Mouse (Mus musculus): ENCODE measurements at regions not wholly inside any gene's neighbourhood (a gene's known extent, or its start where the extent isn't known, plus 50 kb on each side); places are given as distances from the start of the nearest gene placed in this dataset.
A peak's percentile ranks its signal among the peaks of the same experiment; 100 is the strongest.

DNA sequence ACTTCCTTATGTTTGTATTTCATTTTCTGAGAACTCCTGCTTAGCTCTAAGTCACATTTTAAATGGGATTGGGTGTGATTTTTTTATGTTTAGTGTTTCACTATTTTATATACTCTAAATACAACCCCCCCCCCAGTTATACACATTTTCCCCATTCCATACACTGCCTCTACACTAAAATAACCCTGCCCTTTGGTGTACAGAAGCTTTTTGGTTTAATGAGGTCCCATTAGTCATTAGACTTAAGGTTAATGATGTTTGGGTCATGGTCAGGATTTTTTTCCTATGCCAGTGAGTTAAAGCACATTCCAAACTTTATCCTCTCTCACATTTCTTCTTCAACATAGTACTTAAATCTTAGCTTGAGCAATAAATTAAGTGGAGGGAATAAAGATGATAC lies 149.2 kb downstream of the Tinag start:
- Histone ChIP-seq H3K4me3 (no peak overlapping the region), H3K9ac (ENCODE audit: low read depth, low read length) (no peak overlapping the region), H3K27me3 (ENCODE audit: control insufficient read depth, insufficient read depth, low read length) (no peaks in the 10 kb centered on the region), H3K27ac (no peak overlapping the region), H3K4me1 (ENCODE audit: control insufficient read depth, insufficient read depth, low read length) (no peaks in the 10 kb centered on the region), H3K36me3 (ENCODE audit: control insufficient read depth, insufficient read depth, low read length) (no peaks in the 10 kb centered on the region), H3K79me2 (replicated peaks; ENCODE audit: control insufficient read depth, insufficient read depth, low read length) (no peaks in the 10 kb centered on the region)
- intact Hi-C loops (cut with DNase I), result no loop called here
- TF ChIP-seq POLR2A (IDR thresholded peaks at IDR 0.05; ENCODE audit: insufficient read depth, low read depth, low read length), result no peak
- no peak for TF ChIP-seq CTCF (IDR thresholded peaks at IDR 0.05)
- no peak for TF ChIP-seq EP300 (IDR thresholded peaks at IDR 0.05; ENCODE audit: insufficient read depth, low read depth, low read length)
- DNase-seq, result no peak

DNA sequence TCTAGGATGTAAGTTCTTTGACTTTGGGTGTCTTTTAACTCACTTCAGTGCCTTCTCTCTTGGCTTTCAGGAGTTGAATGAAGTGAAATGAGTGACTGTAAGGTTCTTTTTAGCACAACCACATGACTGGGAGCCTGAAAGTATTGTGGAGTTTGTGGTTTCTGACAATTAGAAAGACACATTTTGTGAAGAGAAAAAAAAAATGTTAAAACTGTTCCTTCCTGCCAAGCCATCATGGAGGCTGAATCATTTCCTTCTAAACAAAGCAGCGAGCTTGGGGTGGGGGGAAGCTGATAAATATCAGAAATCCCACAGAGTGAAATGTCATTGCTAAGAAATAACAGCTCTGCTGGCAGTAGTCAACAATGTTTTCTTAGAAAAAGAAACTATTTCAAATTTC lies 163.8 kb downstream of the Tinag start:
- Histone ChIP-seq H3K9ac (ENCODE audit: low read depth, low read length) (no peak overlapping the region), H3K4me3 (no peak overlapping the region), H3K36me3 (ENCODE audit: control insufficient read depth, insufficient read depth, low read length) (no peaks in the 10 kb centered on the region), H3K4me1 (ENCODE audit: control insufficient read depth, insufficient read depth, low read length) (no peaks in the 10 kb centered on the region), H3K27ac (no peak overlapping the region), H3K79me2 (replicated peaks; ENCODE audit: control insufficient read depth, insufficient read depth, low read length) (no peaks in the 10 kb centered on the region), H3K27me3 (ENCODE audit: control insufficient read depth, insufficient read depth, low read length) (no peaks in the 10 kb centered on the region)
- intact Hi-C loops (cut with DNase I), result no loop called here
- no peak for DNase-seq
- TF ChIP-seq POLR2A (IDR thresholded peaks at IDR 0.05; ENCODE audit: insufficient read depth, low read depth, low read length) (no peak), CTCF (IDR thresholded peaks at IDR 0.05) (no peak), EP300 (IDR thresholded peaks at IDR 0.05; ENCODE audit: insufficient read depth, low read depth, low read length) (no peak)
- WGBS, result 7% methylated on average over 1 of the region's 1 CpGs

DNA sequence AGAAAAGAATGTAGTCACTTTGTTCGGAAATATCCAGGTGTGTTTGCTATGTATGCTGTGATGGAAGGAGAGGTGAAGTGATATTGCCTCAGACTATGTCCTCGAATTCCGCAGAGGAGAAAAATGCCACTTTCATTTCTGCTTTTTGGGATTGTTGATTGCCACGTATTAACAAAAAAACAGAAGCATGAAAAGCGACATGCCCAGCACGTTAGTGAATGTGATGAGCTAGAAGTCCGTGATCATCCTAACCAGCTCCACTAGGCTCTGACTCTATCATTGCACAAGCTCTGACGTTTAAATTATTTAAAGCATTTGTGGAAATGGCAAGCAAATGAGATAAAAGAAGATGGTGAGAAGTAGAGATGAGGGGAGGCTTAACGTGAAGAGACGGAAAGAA lies 169.6 kb downstream of the Tinag start:
- 65% methylated on average over 10 of the region's 10 CpGs for WGBS
- Histone ChIP-seq H3K36me3 (ENCODE audit: control insufficient read depth, insufficient read depth, low read length) (no peaks in the 10 kb centered on the region), H3K4me1 (ENCODE audit: control insufficient read depth, insufficient read depth, low read length) (no peaks in the 10 kb centered on the region), H3K27me3 (ENCODE audit: control insufficient read depth, insufficient read depth, low read length) (no peaks in the 10 kb centered on the region), H3K79me2 (replicated peaks; ENCODE audit: control insufficient read depth, insufficient read depth, low read length) (no peaks in the 10 kb centered on the region), H3K27ac (no peak overlapping the region), H3K9ac (ENCODE audit: low read depth, low read length) (no peak overlapping the region), H3K4me3 (no peak overlapping the region)
- no peak for DNase-seq
- TF ChIP-seq CTCF (IDR thresholded peaks at IDR 0.05), result no peak
- TF ChIP-seq EP300 (IDR thresholded peaks at IDR 0.05; ENCODE audit: insufficient read depth, low read depth, low read length), result no peak
- TF ChIP-seq POLR2A (IDR thresholded peaks at IDR 0.05; ENCODE audit: insufficient read depth, low read depth, low read length), result no peak
- intact Hi-C loops (cut with DNase I), result no loop called here

DNA sequence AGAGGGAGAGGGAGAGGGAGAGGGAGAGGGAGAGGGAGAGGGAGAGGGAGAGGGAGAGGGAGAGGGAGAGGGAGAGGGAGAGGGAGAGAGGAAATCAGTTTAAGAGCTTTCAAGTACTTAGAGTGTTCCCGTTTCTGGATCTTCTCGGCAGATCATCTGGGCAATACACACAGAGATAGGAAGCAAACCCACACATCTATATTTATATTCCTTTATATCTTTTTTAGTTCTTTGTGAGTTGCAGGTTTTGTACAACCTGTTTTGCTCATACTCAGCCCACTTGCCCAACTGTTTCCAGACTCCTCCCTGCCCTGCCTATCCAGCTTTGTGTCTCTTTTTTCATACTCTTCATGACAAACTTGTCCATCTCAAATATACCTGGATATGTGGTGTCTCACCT lies 173.2 kb downstream of the Tinag start:
- TF ChIP-seq EP300 (IDR thresholded peaks at IDR 0.05; ENCODE audit: insufficient read depth, low read depth, low read length) (no peak), CTCF (IDR thresholded peaks at IDR 0.05) (no peak), POLR2A (IDR thresholded peaks at IDR 0.05; ENCODE audit: insufficient read depth, low read depth, low read length) (no peak)
- Histone ChIP-seq H3K79me2 (replicated peaks; ENCODE audit: control insufficient read depth, insufficient read depth, low read length) (no peaks in the 10 kb centered on the region), H3K27ac (no peak overlapping the region), H3K27me3 (ENCODE audit: control insufficient read depth, insufficient read depth, low read length) (no peaks in the 10 kb centered on the region), H3K36me3 (ENCODE audit: control insufficient read depth, insufficient read depth, low read length) (no peaks in the 10 kb centered on the region), H3K4me1 (ENCODE audit: control insufficient read depth, insufficient read depth, low read length) (no peaks in the 10 kb centered on the region), H3K4me3 (no peak overlapping the region), H3K9ac (ENCODE audit: low read depth, low read length) (no peak overlapping the region)
- no peak for DNase-seq
- intact Hi-C loops (cut with DNase I), result no loop called here
- 58% methylated on average over 2 of the region's 2 CpGs for WGBS

DNA sequence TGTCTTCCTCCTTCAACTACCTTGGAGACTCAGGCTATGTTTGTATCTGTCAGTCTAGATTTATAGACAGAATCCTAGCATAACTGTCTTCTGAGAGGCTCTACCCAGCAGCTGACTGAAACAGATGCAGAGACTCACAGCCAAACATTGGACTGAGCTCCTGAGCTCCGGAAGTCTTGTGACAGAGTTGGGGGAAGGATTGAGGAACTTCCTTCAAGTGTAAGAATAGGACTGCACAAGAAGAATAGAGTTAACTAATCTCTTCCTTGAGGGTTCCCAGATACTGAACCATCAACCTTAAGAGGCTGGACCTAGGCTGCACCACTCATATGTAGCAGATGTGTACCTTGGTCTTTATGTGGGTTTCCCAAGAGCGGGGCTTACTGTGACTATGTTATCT lies 176.0 kb downstream of the Tinag start:
- TF ChIP-seq EP300 (IDR thresholded peaks at IDR 0.05; ENCODE audit: insufficient read depth, low read depth, low read length), result no peak
- TF ChIP-seq CTCF (IDR thresholded peaks at IDR 0.05), result no peak
- TF ChIP-seq POLR2A (IDR thresholded peaks at IDR 0.05; ENCODE audit: insufficient read depth, low read depth, low read length), result no peak
- DNase-seq, result peak in 1 of 2 experiments; percentile 6
- no peaks in the 10 kb centered on the region for H3K27me3 ChIP-seq (ENCODE audit: control insufficient read depth, insufficient read depth, low read length)
- H3K4me3 ChIP-seq, result no peak overlapping the region
- 76% methylated on average over 2 of the region's 2 CpGs for WGBS
- H3K79me2 ChIP-seq (replicated peaks; ENCODE audit: control insufficient read depth, insufficient read depth, low read length), result no peaks in the 10 kb centered on the region
- no peaks in the 10 kb centered on the region for H3K4me1 ChIP-seq (ENCODE audit: control insufficient read depth, insufficient read depth, low read length)
- H3K36me3 ChIP-seq (ENCODE audit: control insufficient read depth, insufficient read depth, low read length), result no peaks in the 10 kb centered on the region
- H3K27ac ChIP-seq, result no peak overlapping the region
- no peak overlapping the region for H3K9ac ChIP-seq (ENCODE audit: low read depth, low read length)
- intact Hi-C loops (cut with DNase I), result no loop called here

DNA sequence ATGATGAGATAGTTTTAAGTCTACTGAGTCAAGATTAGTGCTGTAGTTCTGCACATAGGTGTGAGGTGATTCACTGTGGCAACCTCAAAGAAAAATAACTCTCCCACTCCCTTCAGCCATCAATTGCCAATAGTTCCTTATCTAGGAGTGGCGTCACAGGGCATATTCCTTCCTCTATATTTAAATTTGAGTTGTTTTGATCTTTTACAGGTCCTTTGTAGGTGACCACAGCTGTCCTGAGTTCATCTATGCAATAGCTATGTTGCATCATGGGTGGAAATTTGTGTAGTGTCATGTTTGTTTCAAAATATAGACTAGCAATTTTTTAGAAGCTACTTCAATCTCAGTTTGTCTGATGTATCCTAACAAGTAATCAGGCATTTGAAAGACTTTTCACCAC lies 177.0 kb downstream of the Tinag start:
- no peaks in the 10 kb centered on the region for H3K79me2 ChIP-seq (replicated peaks; ENCODE audit: control insufficient read depth, insufficient read depth, low read length)
- no peaks in the 10 kb centered on the region for H3K27me3 ChIP-seq (ENCODE audit: control insufficient read depth, insufficient read depth, low read length)
- no peak overlapping the region for H3K4me3 ChIP-seq
- H3K9ac ChIP-seq (ENCODE audit: low read depth, low read length), result no peak overlapping the region
- intact Hi-C loops (cut with DNase I), result no loop called here
- H3K27ac ChIP-seq, result no peak overlapping the region
- TF ChIP-seq EP300 (IDR thresholded peaks at IDR 0.05; ENCODE audit: insufficient read depth, low read depth, low read length) (no peak), CTCF (IDR thresholded peaks at IDR 0.05) (no peak), POLR2A (IDR thresholded peaks at IDR 0.05; ENCODE audit: insufficient read depth, low read depth, low read length) (no peak)
- H3K4me1 ChIP-seq (ENCODE audit: control insufficient read depth, insufficient read depth, low read length), result no peaks in the 10 kb centered on the region
- H3K36me3 ChIP-seq (ENCODE audit: control insufficient read depth, insufficient read depth, low read length), result no peaks in the 10 kb centered on the region
- DNase-seq, result no peak
- 72% methylated on average over 1 of the region's 1 CpGs for WGBS
